In genomic region chr1:189006826-189007225, GRCm38 (mm10) we compare ENCODE assay signal across 8 mouse cellular contexts. TPM values are rescaled to one million over a fixed set of nuclear protein-coding genes. Genes with fewer than 3 reads are reported as not detected.
DNase-seq lines count a peak whose midpoint lies in the region; ATAC-seq and TF ChIP-seq lines count a peak whose summit lies in the region.

No protein-coding gene starts in this region.

- TF ChIP-seq EP300 in liver, postnatal 0 days (IDR thresholded peaks at IDR 0.05; ENCODE audit: low read depth): no peak

- 0 out of 2 replicates have a peak overlapping the region, but pooled peaks have one; percentile 74 for H3K27ac ChIP-seq in kidney, embryonic 15.5 days
- no peak overlapping the region for H3K27ac ChIP-seq in bone marrow, adult 2 months (ENCODE audit: control insufficient read depth, insufficient read depth, low read depth, low read length, poor library complexity)
- peak overlapping the region; percentile 76; the same call in 1 of the 2 replicates for H3K27ac ChIP-seq in liver, postnatal 0 days (ENCODE audit: low read depth)

- H3K4me2 ChIP-seq in kidney, embryonic 15.5 days: peak overlapping the region; percentile 92
- H3K4me2 ChIP-seq in liver, postnatal 0 days (ENCODE audit: low read depth, low read length): peak overlapping the region; percentile 96

- no peaks in the 10 kb centered on the region for H3K9me3 ChIP-seq in kidney, embryonic 15.5 days (replicated peaks)
- no peaks in the 10 kb centered on the region for H3K9me3 ChIP-seq in liver, postnatal 0 days (ENCODE audit: low read length)

- no peak for TF ChIP-seq POLR2A in bone marrow, adult 2 months (IDR thresholded peaks at IDR 0.05; ENCODE audit: borderline replicate concordance, control insufficient read depth, low read depth, low read length)

- peak overlapping the region; percentile 81 for H3K4me3 ChIP-seq in kidney, embryonic 15.5 days (replicated peaks)
- peak overlapping the region; percentile 77 for H3K4me3 ChIP-seq in bone marrow, adult 2 months (replicated peaks; ENCODE audit: control insufficient read depth, low read depth, low read length)
- H3K4me3 ChIP-seq in liver, postnatal 0 days (ENCODE audit: low read depth, low read length): peak overlapping the region; percentile 100

- DNase-seq in kidney, adult 8-10 months: no peak
- DNase-seq in liver, postnatal 0 days: no peak
- DNase-seq in natural killer cell, adult 2 months (ENCODE audit: low spot score in 2 of 2): no peak
- DNase-seq in Muller cell, postnatal 12 days (ENCODE audit: inconsistent ontology term): no peak
- DNase-seq in thymus, postnatal 0 days (ENCODE audit: low spot score): no peak

- H3K9ac ChIP-seq in kidney, embryonic 15.5 days: peak overlapping the region; percentile 96
- peak overlapping the region; percentile 96 for H3K9ac ChIP-seq in liver, postnatal 0 days (replicated peaks)

- peaks cover 9% of the 10 kb centered on the region; the same call in 1 of the 2 replicates for H3K36me3 ChIP-seq in kidney, embryonic 15.5 days
- H3K36me3 ChIP-seq in liver, postnatal 0 days (replicated peaks; ENCODE audit: insufficient read depth, low read length): peaks cover 5% of the 10 kb centered on the region

- no peaks in the 10 kb centered on the region for H3K27me3 ChIP-seq in kidney, embryonic 15.5 days
- no peaks in the 10 kb centered on the region for H3K27me3 ChIP-seq in liver, postnatal 0 days (ENCODE audit: insufficient read depth, low read length)

- 2% methylated on average over 7 of the region's 7 CpGs for WGBS in kidney, embryonic 15.5 days
- WGBS in bone marrow, adult 2 months: 10% methylated on average over 7 of the region's 7 CpGs
- WGBS in liver, postnatal 0 days (ENCODE audit: insufficient replicate concordance): 5% methylated on average over 7 of the region's 7 CpGs

- no peak for TF ChIP-seq CTCF in bone marrow, adult 2 months (IDR thresholded peaks at IDR 0.05; ENCODE audit: control insufficient read depth, insufficient read depth, low read length)
- no peak for TF ChIP-seq CTCF in liver, postnatal 0 days (IDR thresholded peaks at IDR 0.05; ENCODE audit: low read depth)

- ATAC-seq in kidney, embryonic 15.5 days (replicated peaks; ENCODE audit: low FRiP score): no peak; the same call in 1 of the 2 replicates
- ATAC-seq in granulocyte monocyte progenitor cell, adult 5-6 weeks (replicated peaks; ENCODE audit: poor library complexity, severe bottlenecking): peak; percentile 12; the same call in 1 of the 2 replicates
- peak; percentile 16 for ATAC-seq in liver, postnatal 0 days

- peaks cover 21% of the 10 kb centered on the region for H3K4me1 ChIP-seq in kidney, embryonic 15.5 days
- no peaks in the 10 kb centered on the region for H3K4me1 ChIP-seq in bone marrow, adult 2 months (ENCODE audit: control insufficient read depth, insufficient read depth, low read length)
- peaks cover 13% of the 10 kb centered on the region for H3K4me1 ChIP-seq in liver, postnatal 0 days (ENCODE audit: insufficient read depth)

RNA-seq across cellular contexts. Expression of gene Kctd3, which starts 0.8 kb away (rescaled TPM):
- polyA plus RNA-seq in kidney, embryonic 15.5 days (2015; fragmentation: Nextera tagmentation; extraction: Ambion mirVana): 28.5 and 29.0 TPM in 2 replicates
- polyA plus RNA-seq in bone marrow, adult 2 months (2011; ENCODE audit: insufficient read depth, insufficient read length, low replicate concordance, missing spikeins): 14.1 and 17.1 TPM in 2 replicates
- 10.5 and 19.1 TPM in 2 replicates for total RNA-seq in granulocyte monocyte progenitor cell, adult 5-6 weeks (2014; fragmentation: Nextera tagmentation)
- total RNA-seq in granulocyte monocyte progenitor cell, adult 5-6 weeks (2017): 17.5 and 21.8 TPM in 2 replicates
- polyA plus RNA-seq in liver, postnatal 0 days (2015; fragmentation: Nextera tagmentation; extraction: Ambion mirVana): 6.0 TPM in 2 replicates
- 11.2 and 13.6 TPM in 2 replicates for polyA plus RNA-seq in thymus, postnatal 0 days (2015; fragmentation: Nextera tagmentation; extraction: Ambion mirVana)
